ENCODE assay signal across 10 mouse cellular contexts in genomic region chrX:100392304-100392703, GRCm38 (mm10). TPM values are rescaled to one million over a fixed set of nuclear protein-coding genes. Genes with fewer than 3 reads are reported as not detected.
DNase-seq lines count a peak whose midpoint lies in the region; ATAC-seq lines count a peak whose summit lies in the region.
"Had no signal": no experiment of that assay in that cellular context is flagged by ENCODE, and none has a peak within 500 bp of the region (broad histone marks: within the 10 kb centered on the region; RNA-seq: fewer than 3 reads in every experiment).

No protein-coding gene starts in this region.

- peak; percentile 27 to 45 for DNase-seq in heart, postnatal 14 days
- DNase-seq in heart, adult 9 months (ENCODE audit: low spot score in 2 of 2), result no peak
- DNase-seq in urinary bladder, postnatal 14 days (ENCODE audit: low spot score), result peak; percentile 22
- DNase-seq in urinary bladder, postnatal 10 days (ENCODE audit: low spot score), result no peak
- peak; percentile 69 for DNase-seq in embryo, embryonic 10 days (ENCODE audit: low spot score)
- DNase-seq in kidney, postnatal 14 days, result peak; percentile 12

- H3K4me1 ChIP-seq in neural tube, embryonic 14.5 days (ENCODE audit: control insufficient read depth, insufficient read depth, low read length), result no peaks in the 10 kb centered on the region
- H3K4me1 ChIP-seq: limb, embryonic 12.5 days; stomach, embryonic 15.5 days had no signal

- H3K4me3 ChIP-seq in neural tube, embryonic 14.5 days (ENCODE audit: low read depth, low read length), result no peak overlapping the region
- H3K4me3 ChIP-seq: limb, embryonic 12.5 days; stomach, embryonic 15.5 days had no signal

- H3K36me3 ChIP-seq in neural tube, embryonic 14.5 days (ENCODE audit: control insufficient read depth, insufficient read depth, low read length), result no peaks in the 10 kb centered on the region
- H3K36me3 ChIP-seq: limb, embryonic 12.5 days; stomach, embryonic 15.5 days had no signal

- ATAC-seq in neural tube, embryonic 14.5 days (ENCODE audit: low read depth), result peak; percentile 46; the same call in 1 of the 2 replicates
- no peak for ATAC-seq in monocyte, adult 5-6 weeks (replicated peaks; ENCODE audit: insufficient number of reproducible peaks, low FRiP score, low TSS enrichment, poor library complexity, severe bottlenecking)

- H3K27me3 ChIP-seq in neural tube, embryonic 14.5 days (ENCODE audit: control insufficient read depth, insufficient read depth, low read length), result no peaks in the 10 kb centered on the region
- H3K27me3 ChIP-seq: stomach, embryonic 15.5 days had no signal

- H3K4me2 ChIP-seq in neural tube, embryonic 14.5 days (ENCODE audit: low read depth, low read length), result no peak overlapping the region
- H3K4me2 ChIP-seq: limb, embryonic 12.5 days; stomach, embryonic 15.5 days had no signal

- no peak overlapping the region for H3K9ac ChIP-seq in neural tube, embryonic 14.5 days (replicated peaks; ENCODE audit: low read depth, low read length)
- H3K9ac ChIP-seq: limb, embryonic 12.5 days; stomach, embryonic 15.5 days had no signal

- 28% methylated on average over 6 of the region's 6 CpGs for WGBS in neural tube, embryonic 14.5 days

- H3K27ac ChIP-seq in neural tube, embryonic 14.5 days (ENCODE audit: low read depth, low read length), result no peak overlapping the region
- H3K27ac ChIP-seq: limb, embryonic 12.5 days; stomach, embryonic 15.5 days had no signal

- no peaks in the 10 kb centered on the region for H3K9me3 ChIP-seq in neural tube, embryonic 14.5 days (ENCODE audit: control insufficient read depth, low read length)
- H3K9me3 ChIP-seq: limb, embryonic 12.5 days; stomach, embryonic 15.5 days had no signal

- intact Hi-C loops in heart, postnatal 14 days (cut with DNase I), result loop anchor here (5.0 kb wide), 2 partner anchors 540 to 580 kb away; no protein-coding TSS in a partner anchor

RNA-seq across cellular contexts. Expression of gene Otud6a, which starts 36.5 kb away (rescaled TPM):
- not detected for total RNA-seq in heart, postnatal 14 days (2021)
- not detected in 2 replicates for polyA plus RNA-seq in neural tube, embryonic 14.5 days (2014; fragmentation: Nextera tagmentation; extraction: Ambion mirVana)
- not detected in 3 replicates for total RNA-seq in monocyte, adult 5-6 weeks (2017)
- polyA plus RNA-seq: limb, embryonic 12.5 days; stomach, embryonic 15.5 days had no signal

RNA-seq across cellular contexts. Expression of gene Awat2, which starts 50.2 kb away (rescaled TPM):
- under 1 TPM in 1 of 2 experiments, not detected in 1; 0.19 TPM for total RNA-seq in heart, postnatal 14 days (2021)
- not detected in 2 replicates for polyA plus RNA-seq in neural tube, embryonic 14.5 days (2014; fragmentation: Nextera tagmentation; extraction: Ambion mirVana)
- total RNA-seq in monocyte, adult 5-6 weeks (2017), result 0.39 TPM in 1 of 3 replicates, not detected in the others

Comparison
In these comparisons a context has a peak if more than half of its experiments do, and no peak if none do; other contexts are left out.
1. DNase-seq: peak in heart, postnatal 14 days (2 of 2), urinary bladder, postnatal 14 days (single experiment), embryo, embryonic 10 days (single experiment) and kidney, postnatal 14 days (single experiment); none in heart, adult 9 months (0 of 2) and urinary bladder, postnatal 10 days (single experiment).